Comparison of ENCODE assay signal across 9 mouse cellular contexts in the genomic region with DNA sequence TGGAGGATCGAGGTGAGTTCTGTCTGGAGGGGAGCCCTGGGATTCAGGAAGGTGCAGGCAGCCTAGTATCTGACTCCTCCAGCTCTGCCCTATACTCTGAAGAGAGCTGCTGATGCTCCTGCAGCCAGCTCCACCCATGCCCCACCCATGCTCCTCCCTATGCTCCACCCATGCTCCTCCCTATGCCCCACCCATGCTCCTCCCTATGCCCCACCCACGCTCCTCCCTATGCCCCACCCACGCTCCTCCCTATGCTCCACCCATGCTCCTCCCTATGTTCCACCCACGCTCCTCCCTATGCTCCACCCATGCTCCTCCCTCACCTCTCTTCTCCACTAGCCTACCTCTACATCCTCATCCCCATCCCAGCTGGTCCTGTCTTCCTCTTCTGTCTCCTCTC. TPM values are rescaled to one million over a fixed set of nuclear protein-coding genes. Genes with fewer than 3 reads are reported as not detected.
DNase-seq lines count a peak whose midpoint lies in the region; ATAC-seq and TF ChIP-seq lines count a peak whose summit lies in the region.
"Had no signal": no experiment of that assay in that cellular context is flagged by ENCODE, and none has a peak within 500 bp of the region (broad histone marks: within the 10 kb centered on the region; RNA-seq: fewer than 3 reads in every experiment).

No protein-coding gene starts in this region.

- no peaks in the 10 kb centered on the region for H3K36me3 ChIP-seq in midbrain, embryonic 10.5 days
- H3K36me3 ChIP-seq in midbrain, embryonic 11.5 days (ENCODE audit: control insufficient read depth, insufficient read depth, low read length), result no peaks in the 10 kb centered on the region
- H3K36me3 ChIP-seq in kidney, postnatal 0 days (ENCODE audit: insufficient read depth, low read length), result no peaks in the 10 kb centered on the region
- no peaks in the 10 kb centered on the region for H3K36me3 ChIP-seq in forebrain, embryonic 13.5 days (ENCODE audit: poor library complexity, severe bottlenecking)

- no peak for ATAC-seq in midbrain, embryonic 11.5 days (ENCODE audit: low FRiP score)
- peak; percentile 82 for ATAC-seq in common myeloid progenitor, adult 5-6 weeks (replicated peaks; ENCODE audit: low read depth, poor library complexity, severe bottlenecking)
- ATAC-seq in kidney, postnatal 0 days (replicated peaks; ENCODE audit: low FRiP score, low read depth), result peak; percentile 59
- no peak for ATAC-seq in forebrain, embryonic 13.5 days

- no peaks in the 10 kb centered on the region for H3K27me3 ChIP-seq in midbrain, embryonic 10.5 days (ENCODE audit: low read depth, poor library complexity, severe bottlenecking)
- no peaks in the 10 kb centered on the region for H3K27me3 ChIP-seq in midbrain, embryonic 11.5 days (ENCODE audit: control insufficient read depth, insufficient read depth, low read length)
- no peaks in the 10 kb centered on the region for H3K27me3 ChIP-seq in kidney, postnatal 0 days (ENCODE audit: insufficient read depth, low read length)
- no peaks in the 10 kb centered on the region for H3K27me3 ChIP-seq in forebrain, embryonic 13.5 days

- peak; percentile 42 for DNase-seq in midbrain, embryonic 10.5 days (ENCODE audit: low spot score)
- no peak for DNase-seq in midbrain, embryonic 11.5 days (ENCODE audit: low spot score, missing footprints)
- peak; percentile 62 for DNase-seq in kidney, postnatal 0 days (ENCODE audit: low spot score)
- peak; percentile 57 for DNase-seq in skeletal muscle tissue, adult 2 months (ENCODE audit: low read depth, low spot score)
- DNase-seq in layer of hippocampus, postnatal 14 days (ENCODE audit: low spot score in 2 of 2), result no peak
- DNase-seq in left cerebral cortex, adult 9 months (ENCODE audit: low spot score in 2 of 2), result no peak

- peaks cover 12% of the 10 kb centered on the region; the same call in 1 of the 2 replicates for H3K4me1 ChIP-seq in midbrain, embryonic 10.5 days
- H3K4me1 ChIP-seq in midbrain, embryonic 11.5 days (ENCODE audit: control insufficient read depth, insufficient read depth, low read length), result no peaks in the 10 kb centered on the region
- H3K4me1 ChIP-seq in kidney, postnatal 0 days (replicated peaks; ENCODE audit: insufficient read depth, low read length), result peaks cover 4% of the 10 kb centered on the region; the same call in 1 of the 2 replicates
- H3K4me1 ChIP-seq in forebrain, embryonic 13.5 days, result no peaks in the 10 kb centered on the region

- no peak overlapping the region for H3K27ac ChIP-seq in midbrain, embryonic 10.5 days (replicated peaks)
- no peak overlapping the region for H3K27ac ChIP-seq in midbrain, embryonic 11.5 days (ENCODE audit: low read depth, low read length)
- no peak overlapping the region for H3K27ac ChIP-seq in kidney, postnatal 0 days
- no peak overlapping the region for H3K27ac ChIP-seq in forebrain, embryonic 13.5 days
- H3K27ac ChIP-seq: macrophage had no signal

- no peak overlapping the region for H3K4me3 ChIP-seq in midbrain, embryonic 10.5 days
- no peak overlapping the region for H3K4me3 ChIP-seq in midbrain, embryonic 11.5 days (ENCODE audit: low read depth, low read length)
- no peak overlapping the region for H3K4me3 ChIP-seq in kidney, postnatal 0 days (replicated peaks; ENCODE audit: low read depth, low read length)
- no peak overlapping the region for H3K4me3 ChIP-seq in forebrain, embryonic 13.5 days

- no peaks in the 10 kb centered on the region for H3K9me3 ChIP-seq in midbrain, embryonic 10.5 days (replicated peaks)
- H3K9me3 ChIP-seq in midbrain, embryonic 11.5 days (ENCODE audit: control insufficient read depth, low read length), result no peaks in the 10 kb centered on the region
- no peaks in the 10 kb centered on the region for H3K9me3 ChIP-seq in kidney, postnatal 0 days (replicated peaks; ENCODE audit: low read length)
- H3K9me3 ChIP-seq in forebrain, embryonic 13.5 days (replicated peaks), result no peaks in the 10 kb centered on the region

- WGBS in midbrain, embryonic 10.5 days, result 47% methylated on average over 4 of the region's 4 CpGs
- WGBS in midbrain, embryonic 11.5 days, result 39% methylated on average over 4 of the region's 4 CpGs
- WGBS in kidney, postnatal 0 days, result 44% methylated on average over 3 of the region's 4 CpGs
- 35% methylated on average over 4 of the region's 4 CpGs for WGBS in forebrain, embryonic 13.5 days

- no peak overlapping the region for H3K4me2 ChIP-seq in midbrain, embryonic 11.5 days
- H3K4me2 ChIP-seq in kidney, postnatal 0 days (ENCODE audit: low read length), result no peak overlapping the region
- no peak overlapping the region for H3K4me2 ChIP-seq in forebrain, embryonic 13.5 days

- TF ChIP-seq CTCF in kidney, postnatal 0 days (IDR thresholded peaks at IDR 0.05; ENCODE audit: low read depth), result no peak

- no peak overlapping the region for H3K9ac ChIP-seq in midbrain, embryonic 11.5 days (ENCODE audit: low read length)
- H3K9ac ChIP-seq in kidney, postnatal 0 days (ENCODE audit: low read depth, low read length), result no peak overlapping the region
- H3K9ac ChIP-seq in forebrain, embryonic 13.5 days, result no peak overlapping the region

RNA-seq across cellular contexts. Expression of a gene that starts 6.0 kb away (rescaled TPM):
- polyA plus RNA-seq in midbrain, embryonic 10.5 days (2016; fragmentation: Nextera tagmentation; extraction: Ambion mirVana), result 0.15 and 0.25 TPM in 2 replicates
- polyA plus RNA-seq in midbrain, embryonic 11.5 days (2014; fragmentation: Nextera tagmentation; extraction: Ambion mirVana), result 0.19 and 0.23 TPM in 2 replicates
- 0.05 TPM in 1 of 2 replicates, not detected in the other for total RNA-seq in common myeloid progenitor, adult 5-6 weeks (2017)
- polyA plus RNA-seq in kidney, postnatal 0 days (2015; fragmentation: Nextera tagmentation; extraction: Ambion mirVana), result 17.0 and 18.0 TPM in 2 replicates
- total RNA-seq in layer of hippocampus, postnatal 14 days (2021), result 1 to 10 TPM in 1 of 2 experiments, under 1 TPM in 1; 0.62 to 1.2 TPM
- 0.18 and 0.28 TPM in 2 replicates for polyA plus RNA-seq in forebrain, embryonic 13.5 days (2015; fragmentation: Nextera tagmentation; extraction: Ambion mirVana)

RNA-seq across cellular contexts. Expression of a gene that starts 23.8 kb away (rescaled TPM):
- 31.8 and 34.4 TPM in 2 replicates for polyA plus RNA-seq in midbrain, embryonic 10.5 days (2016; fragmentation: Nextera tagmentation; extraction: Ambion mirVana)
- polyA plus RNA-seq in midbrain, embryonic 11.5 days (2014; fragmentation: Nextera tagmentation; extraction: Ambion mirVana), result 33.4 and 37.9 TPM in 2 replicates
- total RNA-seq in common myeloid progenitor, adult 5-6 weeks (2017), result 31.6 and 48.0 TPM in 2 replicates
- polyA plus RNA-seq in kidney, postnatal 0 days (2015; fragmentation: Nextera tagmentation; extraction: Ambion mirVana), result 73.3 and 75.8 TPM in 2 replicates
- total RNA-seq in layer of hippocampus, postnatal 14 days (2021), result 10 to 100 TPM; 23.8 to 28.2 TPM
- 23.6 and 26.6 TPM in 2 replicates for polyA plus RNA-seq in forebrain, embryonic 13.5 days (2015; fragmentation: Nextera tagmentation; extraction: Ambion mirVana)

RNA-seq across cellular contexts. Expression of a gene that starts 40.1 kb away (rescaled TPM):
- 1.4 and 2.2 TPM in 2 replicates for polyA plus RNA-seq in midbrain, embryonic 10.5 days (2016; fragmentation: Nextera tagmentation; extraction: Ambion mirVana)
- 1.6 and 2.1 TPM in 2 replicates for polyA plus RNA-seq in midbrain, embryonic 11.5 days (2014; fragmentation: Nextera tagmentation; extraction: Ambion mirVana)
- 1.2 and 2.1 TPM in 2 replicates for total RNA-seq in common myeloid progenitor, adult 5-6 weeks (2017)
- polyA plus RNA-seq in kidney, postnatal 0 days (2015; fragmentation: Nextera tagmentation; extraction: Ambion mirVana), result 2.6 and 3.6 TPM in 2 replicates
- 1 to 10 TPM; 1.6 to 5.3 TPM for total RNA-seq in layer of hippocampus, postnatal 14 days (2021)
- 1.1 and 1.9 TPM in 2 replicates for polyA plus RNA-seq in forebrain, embryonic 13.5 days (2015; fragmentation: Nextera tagmentation; extraction: Ambion mirVana)

RNA-seq across cellular contexts. Expression of a gene that starts 53.2 kb away (rescaled TPM):
- 0.12 and 0.22 TPM in 2 replicates for polyA plus RNA-seq in midbrain, embryonic 10.5 days (2016; fragmentation: Nextera tagmentation; extraction: Ambion mirVana)
- polyA plus RNA-seq in midbrain, embryonic 11.5 days (2014; fragmentation: Nextera tagmentation; extraction: Ambion mirVana), result 0.05 and 0.22 TPM in 2 replicates
- total RNA-seq in common myeloid progenitor, adult 5-6 weeks (2017), result not detected in 2 replicates
- 0.59 and 0.75 TPM in 2 replicates for polyA plus RNA-seq in kidney, postnatal 0 days (2015; fragmentation: Nextera tagmentation; extraction: Ambion mirVana)
- 1 to 10 TPM; 1.1 to 1.8 TPM for total RNA-seq in layer of hippocampus, postnatal 14 days (2021)
- polyA plus RNA-seq in forebrain, embryonic 13.5 days (2015; fragmentation: Nextera tagmentation; extraction: Ambion mirVana), result 0.45 and 0.79 TPM in 2 replicates

Comparison
In these comparisons a context has a peak if more than half of its experiments do, and no peak if none do; other contexts are left out.
1. DNase-seq: peak in midbrain, embryonic 10.5 days (single experiment), kidney, postnatal 0 days (single experiment) and skeletal muscle tissue, adult 2 months (single experiment); none in midbrain, embryonic 11.5 days (single experiment), layer of hippocampus, postnatal 14 days (0 of 2) and left cerebral cortex, adult 9 months (0 of 2).
2. ATAC-seq: peak in common myeloid progenitor, adult 5-6 weeks (single experiment) and kidney, postnatal 0 days (single experiment); none in midbrain, embryonic 11.5 days (single experiment) and forebrain, embryonic 13.5 days (single experiment).
3. RNA of a gene that starts 6.0 kb away (polyA plus RNA-seq): 17.0 to 18.0 TPM in kidney, postnatal 0 days; 0.18 to 0.28 TPM in forebrain, embryonic 13.5 days, 0.19 to 0.23 TPM in midbrain, embryonic 11.5 days and 0.15 to 0.25 TPM in midbrain, embryonic 10.5 days; every median in the first group is over 10 times any median in the second.